Mouse (Mus musculus): Measurements from ENCODE around the gene Vmn1r178.
"Not testable (repeated sequence)": the region's sequence is repeated elsewhere in the genome, so short reads cannot be mapped to it uniquely, and the experiment has no call there.

Gene Vmn1r178

GRCm38 (mm10) chr7:23891709-23892108 is at the start of gene Vmn1r178:
Gene Vmn1r178, plus strand, starts transcription at chr7:23892009.
- DNase-seq (ENCODE audit: low spot score) = no peak

- not testable (repeated sequence) for DNase-seq (ENCODE audit: low spot score)
These were observed 25.5 kb upstream of the Vmn1r178 start, which contains the start of gene Vmn1r177 for GRCm38 (mm10) chr7:23866349-23866748. Gene Vmn1r177, minus strand, starts transcription at chr7:23866449.

DNA sequence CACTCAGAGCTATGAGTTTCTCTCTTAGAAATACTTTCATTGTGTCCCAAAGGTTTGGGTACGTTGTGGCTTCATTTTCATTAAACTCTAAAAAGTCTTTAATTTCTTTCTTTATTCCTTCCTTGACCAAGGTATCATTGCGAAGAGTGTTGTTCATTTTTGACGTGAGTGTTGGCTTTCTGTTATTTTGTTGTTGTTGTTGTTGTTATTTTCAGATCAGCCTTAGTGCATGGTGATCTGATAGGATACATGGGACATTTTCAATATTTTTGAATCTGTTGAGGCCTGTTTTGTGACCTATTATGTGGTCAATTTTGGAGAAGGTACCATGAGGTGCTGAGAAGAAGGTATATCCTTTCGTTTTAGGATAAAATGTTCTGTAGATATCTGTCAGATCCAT is 14.9 kb upstream of the Vmn1r178 start:
- not testable (repeated sequence) for DNase-seq (ENCODE audit: low spot score)

DNA sequence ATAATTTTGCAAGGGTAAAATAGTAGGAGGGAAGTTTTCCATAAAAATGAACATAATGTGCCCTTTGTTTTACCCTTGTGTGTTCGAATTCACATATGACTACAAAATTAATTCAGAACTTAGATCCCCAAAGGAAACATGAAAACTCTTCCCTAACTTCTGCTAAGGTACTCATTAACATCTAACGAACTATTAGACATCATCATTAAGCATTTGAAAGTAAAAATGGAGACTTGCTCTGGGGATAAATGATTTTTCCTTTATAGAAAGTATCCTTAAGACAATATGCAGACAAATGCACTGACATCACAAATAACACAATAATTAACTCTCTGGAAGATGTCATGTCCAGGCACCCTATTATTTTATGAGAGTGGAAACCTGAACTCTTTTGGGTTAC is 34.9 kb downstream of the Vmn1r178 start, which contains the start of gene Vmn1r179:
Vmn1r179 (plus strand) TSS at position 301 of the 400 bp plus-strand sequence.
- no peak for DNase-seq (ENCODE audit: low spot score)

Measured in T-cell, adult 2 months (primary cell).